Mouse (Mus musculus) testis, adult 2 months (tissue): Measurements from ENCODE around the gene Slc2a10. TPM values are rescaled to one million over a fixed set of nuclear protein-coding genes. Genes with fewer than 3 reads are reported as not detected.
"Not testable (repeated sequence)": the region's sequence is repeated elsewhere in the genome, so short reads cannot be mapped to it uniquely, and the experiment has no call there.

Experiments used
- H3K27ac ChIP-seq: fragments of 200-500 bp; 2 replicates; pipeline ENCODE4 v1.5.1; 2012; ENCODE audit warnings: low read depth, low read length; ENCODE audit not compliant: control insufficient read depth, insufficient read depth
- H3K27me3 ChIP-seq: fragments of 200-500 bp; 2 replicates; pipeline ENCODE4 v1.6.1; 2012; ENCODE audit warnings: mild to moderate bottlenecking, low read length, moderate library complexity; ENCODE audit not compliant: control insufficient read depth, insufficient read depth
- H3K36me3 ChIP-seq: fragments of 200-500 bp; 2 replicates; pipeline ENCODE4 v1.6.1; 2012; ENCODE audit warnings: mild to moderate bottlenecking, low read length; ENCODE audit not compliant: control insufficient read depth, insufficient read depth
- H3K4me1 ChIP-seq: fragments of 200-500 bp; 2 replicates; pipeline ENCODE4 v1.6.1; 2012; ENCODE audit warnings: low read length; ENCODE audit not compliant: control insufficient read depth, insufficient read depth
- H3K4me3 ChIP-seq: fragments of 200-500 bp; 2 replicates; pipeline ENCODE4 v1.5.1; 2012; ENCODE audit warnings: low read depth, mild to moderate bottlenecking, low read length, moderate library complexity, mixed read lengths; ENCODE audit not compliant: control insufficient read depth
- CTCF ChIP-seq: fragments of 200-500 bp; IDR thresholded peaks from 2 replicates; pipeline ENCODE4 v1.5.1; 2012; ENCODE audit warnings: low read depth, mild to moderate bottlenecking, inconsistent platforms, low read length, moderate library complexity; ENCODE audit not compliant: control insufficient read depth, insufficient read depth, insufficient replicate concordance
- POLR2A ChIP-seq: fragments of 200-500 bp; IDR thresholded peaks from 2 replicates; pipeline ENCODE4 v1.6.1; 2012; ENCODE audit warnings: low read depth, mild to moderate bottlenecking, inconsistent platforms, low read length, moderate library complexity; ENCODE audit not compliant: control insufficient read depth
- polyA plus RNA-seq: library from polyadenylated mRNA; depleted of rRNA; stranded (reverse); fragments of >200 nt; gene quantifications from 2 replicates; pipeline ENCODE4 v1.2.3, GENCODE M21; 2012

The Slc2a10 gene
- polyA plus RNA-seq, 1 experiment, result 0.26 TPM

- Histone ChIP-seq H3K4me3 (no peak overlapping the region), H3K27ac (no peak overlapping the region), H3K36me3 (no peaks in the 10 kb centered on the region), H3K4me1 (peaks cover 5% of the 10 kb centered on the region), H3K27me3 (no peaks in the 10 kb centered on the region)
- TF ChIP-seq POLR2A, result no peak
- TF ChIP-seq CTCF, result no peak
Observed at GRCm38 (mm10) chr2:165509686-165510085, 6.1 kb downstream of the Slc2a10 start.

DNA sequence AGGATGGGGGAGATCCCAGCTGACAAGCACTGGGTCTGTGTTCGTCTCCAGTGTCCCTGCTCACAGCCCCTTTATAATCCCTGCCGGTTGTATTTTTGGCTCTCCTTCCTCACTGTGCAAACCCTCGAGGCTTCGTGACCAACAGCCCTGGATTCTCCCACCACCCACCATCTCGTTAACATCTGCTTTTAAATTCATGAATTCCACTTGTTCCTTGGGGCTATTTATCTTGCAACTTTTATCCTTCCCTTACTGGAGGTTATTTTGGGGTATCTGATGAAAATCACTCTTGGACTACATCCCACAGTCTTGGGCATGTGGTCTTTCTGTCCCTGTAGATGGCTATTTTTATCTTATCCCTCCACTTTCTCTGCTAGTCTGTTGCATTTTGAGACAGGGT lies 6.9 kb downstream of the Slc2a10 start:
- H3K4me3 ChIP-seq, result no peak overlapping the region
- peaks cover 5% of the 10 kb centered on the region for H3K4me1 ChIP-seq
- no peaks in the 10 kb centered on the region for H3K27me3 ChIP-seq
- no peak for TF ChIP-seq POLR2A
- TF ChIP-seq CTCF, result no peak
- H3K36me3 ChIP-seq, result no peaks in the 10 kb centered on the region
- no peak overlapping the region for H3K27ac ChIP-seq

GRCm38 (mm10) chr2:165510914-165511458 lies 7.4 kb downstream of the Slc2a10 start:
- H3K4me3 ChIP-seq, H3K27ac ChIP-seq, H3K4me1 ChIP-seq, H3K36me3 ChIP-seq, H3K27me3 ChIP-seq: not testable (repeated sequence)

GRCm38 (mm10) chr2:165511530-165511929 lies 7.9 kb downstream of the Slc2a10 start:
- H3K4me1 ChIP-seq, H3K27me3 ChIP-seq, H3K4me3 ChIP-seq, H3K36me3 ChIP-seq, H3K27ac ChIP-seq: not testable (repeated sequence)

DNA sequence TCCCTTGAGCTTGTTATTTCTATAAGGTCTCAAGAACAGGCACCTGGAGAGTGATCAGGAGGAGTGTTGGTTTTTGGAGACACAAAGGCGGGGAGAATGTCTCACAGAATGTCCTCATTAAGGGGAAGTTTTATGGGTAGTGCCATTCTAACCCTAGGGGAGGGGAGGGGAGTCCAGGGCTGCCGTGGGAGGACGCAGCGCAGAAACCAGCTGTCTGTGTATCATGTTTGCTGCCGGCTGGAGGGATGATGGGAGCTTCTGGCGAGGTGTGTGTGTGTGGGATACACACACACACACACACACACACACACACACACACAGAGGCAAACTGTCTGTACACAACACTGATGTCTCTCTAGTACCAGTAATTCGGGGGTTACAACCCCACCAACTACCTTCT lies 8.8 kb downstream of the Slc2a10 start:
- H3K36me3 ChIP-seq, result no peaks in the 10 kb centered on the region
- H3K4me3 ChIP-seq, result no peak overlapping the region
- H3K4me1 ChIP-seq, result peaks cover 5% of the 10 kb centered on the region
- peak overlapping the region; percentile 7 for H3K27ac ChIP-seq
- H3K27me3 ChIP-seq, result no peaks in the 10 kb centered on the region
- TF ChIP-seq CTCF (no peak), POLR2A (no peak)

DNA sequence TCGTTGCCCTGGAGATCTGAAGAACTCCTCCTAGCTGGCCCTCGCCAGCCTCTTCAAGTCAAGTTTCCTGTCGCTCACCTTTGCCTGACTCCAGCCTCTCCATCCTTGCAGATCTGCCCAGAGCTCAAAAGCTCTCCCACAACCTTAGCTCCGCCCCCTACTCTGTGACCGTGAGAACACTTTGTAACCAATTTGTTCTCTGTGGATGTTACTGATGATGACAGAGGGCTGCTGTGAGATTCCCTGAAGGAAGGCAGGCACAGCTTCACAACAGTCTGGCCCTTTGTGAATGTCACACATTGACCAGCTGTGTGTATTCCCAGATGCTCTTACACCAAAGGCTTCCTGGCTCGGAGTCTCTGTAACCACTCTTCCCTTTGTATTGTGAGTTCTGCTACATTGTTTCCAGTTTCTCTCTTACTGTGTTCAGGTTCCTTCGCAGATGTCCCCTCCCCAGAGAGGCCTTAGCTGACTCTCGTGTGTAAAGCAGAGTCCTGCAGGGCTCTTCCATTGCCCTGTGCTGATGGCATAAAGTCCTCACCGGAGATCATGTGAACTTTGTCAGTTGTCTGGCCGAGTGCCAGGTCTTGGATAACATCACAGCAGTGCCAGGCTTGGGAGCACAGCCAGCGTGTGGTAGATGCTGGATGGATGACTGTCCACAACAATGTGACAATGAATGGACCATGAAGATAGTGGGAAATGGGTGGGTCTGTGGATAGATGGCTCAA lies 9.4 kb downstream of the Slc2a10 start:
- H3K4me1 ChIP-seq, result peaks cover 5% of the 10 kb centered on the region
- peak overlapping the region; percentile 12 for H3K27ac ChIP-seq
- H3K4me3 ChIP-seq, result no peak overlapping the region
- H3K36me3 ChIP-seq, result no peaks in the 10 kb centered on the region
- H3K27me3 ChIP-seq, result no peaks in the 10 kb centered on the region
- TF ChIP-seq POLR2A, result no peak
- no peak for TF ChIP-seq CTCF

GRCm38 (mm10) chr2:165515178-165515728 lies 11.7 kb downstream of the Slc2a10 start:
- Histone ChIP-seq H3K27me3 (no peaks in the 10 kb centered on the region), H3K27ac (no peak overlapping the region), H3K36me3 (no peaks in the 10 kb centered on the region), H3K4me1 (peaks cover 5% of the 10 kb centered on the region), H3K4me3 (no peak overlapping the region)
- TF ChIP-seq POLR2A (no peak), CTCF (no peak)
